Mouse (Mus musculus): ENCODE measurements around the gene Ucp3. TPM values are rescaled to one million over a fixed set of nuclear protein-coding genes. Genes with fewer than 3 reads are reported as not detected.

Gene Ucp3
- polyA plus RNA-seq, 1 experiment from 2014 or later = not detected

DNA sequence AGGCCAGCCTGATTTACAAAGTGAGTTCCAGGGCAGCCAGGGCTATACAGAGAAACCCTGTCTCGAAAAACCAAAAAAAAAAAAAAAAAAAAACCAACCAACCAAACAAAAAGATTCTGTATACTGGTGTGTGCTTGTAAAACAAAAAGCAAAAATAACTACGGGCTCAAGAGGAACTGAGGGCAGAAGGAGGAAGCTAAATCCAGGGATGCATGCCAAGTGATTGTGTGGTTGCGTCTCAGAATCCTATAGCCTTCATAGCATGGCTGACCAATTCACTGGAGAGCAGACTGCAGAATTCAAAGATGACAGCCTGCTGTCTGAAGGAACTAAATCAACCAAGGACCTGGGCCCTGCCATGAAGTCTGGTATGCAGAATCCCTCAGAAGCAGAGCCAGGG is 61.4 kb downstream of the Ucp3 start:
- Histone ChIP-seq H3K9me3 (ENCODE audit: control insufficient read depth, low read length) (no peaks in the 10 kb centered on the region), H3K4me1 (replicated peaks; ENCODE audit: control insufficient read depth, insufficient read depth, low read length) (peaks cover 13% of the 10 kb centered on the region), H3K9ac (ENCODE audit: low read depth, low read length) (no peak overlapping the region), H3K4me3 (ENCODE audit: low read depth, low read length) (no peak overlapping the region), H3K27ac (ENCODE audit: low read depth, low read length) (no peak overlapping the region), H3K4me2 (no peak overlapping the region), H3K36me3 (ENCODE audit: control insufficient read depth, insufficient read depth, low read length) (0 out of 2 replicates have a peak, but pooled peaks cover 2% of the 10 kb centered on the region), H3K27me3 (replicated peaks; ENCODE audit: control insufficient read depth, insufficient read depth, low read length) (no peaks in the 10 kb centered on the region)
- no peak for ATAC-seq (replicated peaks; ENCODE audit: low FRiP score)
- DNase-seq (ENCODE audit: low spot score) = no peak
- WGBS = 82% methylated on average over 3 of the region's 3 CpGs

DNA sequence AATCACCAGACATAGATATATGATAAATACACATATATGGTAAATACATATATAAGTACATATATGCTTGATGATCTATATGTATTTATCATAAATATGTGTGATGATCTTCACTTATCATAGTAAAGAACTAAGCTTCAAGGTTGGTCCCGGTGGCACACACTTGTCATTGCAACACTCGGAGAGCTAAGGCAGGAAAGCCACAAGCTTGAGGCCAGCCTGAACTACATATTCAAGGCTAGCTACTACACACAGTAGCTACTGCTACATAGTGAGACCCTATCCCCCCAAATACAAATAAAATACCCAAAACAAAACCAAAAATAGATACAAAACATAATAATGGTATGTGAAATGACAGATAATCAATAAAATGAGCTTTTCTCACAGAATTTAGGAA is 63.0 kb downstream of the Ucp3 start:
- no peaks in the 10 kb centered on the region for H3K9me3 ChIP-seq (ENCODE audit: control insufficient read depth, low read length)
- ATAC-seq (replicated peaks; ENCODE audit: low FRiP score) (no peak), DNase-seq (ENCODE audit: low spot score) (no peak)
- peak overlapping the region; percentile 76 for H3K4me2 ChIP-seq
- peaks cover 13% of the 10 kb centered on the region for H3K4me1 ChIP-seq (replicated peaks; ENCODE audit: control insufficient read depth, insufficient read depth, low read length)
- H3K27me3 ChIP-seq (replicated peaks; ENCODE audit: control insufficient read depth, insufficient read depth, low read length) = no peaks in the 10 kb centered on the region
- H3K36me3 ChIP-seq (ENCODE audit: control insufficient read depth, insufficient read depth, low read length) = peaks cover 9% of the 10 kb centered on the region; the same call in 1 of the 2 replicates
- H3K9ac ChIP-seq (ENCODE audit: low read depth, low read length) = no peak overlapping the region
- peak overlapping the region; percentile 57 for H3K4me3 ChIP-seq (ENCODE audit: low read depth, low read length)
- 61% methylated on average over 2 of the region's 2 CpGs for WGBS
- H3K27ac ChIP-seq (ENCODE audit: low read depth, low read length) = no peak overlapping the region; the same call in 1 of the 2 replicates

Other genes starting within 250 kb of the Ucp3 start
- 2.6 and 3.0 TPM in 2 replicates for gene Pgm2l1, start 245.6 kb upstream of the Ucp3 start, polyA plus RNA-seq (2014; fragmentation: Nextera tagmentation; extraction: Ambion mirVana)
- 5.9 and 7.1 TPM in 2 replicates for gene P4ha3, start 187.5 kb upstream of the Ucp3 start, polyA plus RNA-seq (2014; fragmentation: Nextera tagmentation; extraction: Ambion mirVana)
- 25.3 and 28.2 TPM in 2 replicates for gene C2cd3, start 100.8 kb upstream of the Ucp3 start, polyA plus RNA-seq (2014; fragmentation: Nextera tagmentation; extraction: Ambion mirVana)
- gene Ppme1, start 100.7 kb upstream of the Ucp3 start, polyA plus RNA-seq (2014; fragmentation: Nextera tagmentation; extraction: Ambion mirVana) = 56.4 and 56.5 TPM in 2 replicates
- gene Ucp2, start 20.3 kb downstream of the Ucp3 start, polyA plus RNA-seq (2014; fragmentation: Nextera tagmentation; extraction: Ambion mirVana) = 487 and 491 TPM in 2 replicates
- gene Dnajb13, start 42.0 kb downstream of the Ucp3 start, polyA plus RNA-seq (2014; fragmentation: Nextera tagmentation; extraction: Ambion mirVana) = 1.2 and 1.6 TPM in 2 replicates
- 26.3 and 27.5 TPM in 2 replicates for gene Coa4, start 64.1 kb downstream of the Ucp3 start, polyA plus RNA-seq (2014; fragmentation: Nextera tagmentation; extraction: Ambion mirVana)
- 81.6 and 85.7 TPM in 2 replicates for gene Rab6a, start 134.4 kb downstream of the Ucp3 start, polyA plus RNA-seq (2014; fragmentation: Nextera tagmentation; extraction: Ambion mirVana)
- gene Mrpl48, start 135.3 kb downstream of the Ucp3 start, polyA plus RNA-seq (2014; fragmentation: Nextera tagmentation; extraction: Ambion mirVana) = 78.9 and 81.2 TPM in 2 replicates
- 1.1 and 2.0 TPM in 2 replicates for gene Plekhb1, start 189.4 kb downstream of the Ucp3 start, polyA plus RNA-seq (2014; fragmentation: Nextera tagmentation; extraction: Ambion mirVana)
- 16.2 and 18.8 TPM in 2 replicates for gene Fam168a, start 233.6 kb downstream of the Ucp3 start, polyA plus RNA-seq (2014; fragmentation: Nextera tagmentation; extraction: Ambion mirVana)